Mouse (Mus musculus) duodenum, adult 2 months (tissue): ENCODE data around the gene Foxc2. TPM values are rescaled to one million over a fixed set of nuclear protein-coding genes. Genes with fewer than 3 reads are reported as not detected.

Experiments
- polyA plus RNA-seq: library from polyadenylated mRNA; depleted of rRNA; stranded (reverse); fragments of >200 nt; gene quantifications from 2 replicates; pipeline ENCODE4 v1.2.3, GENCODE M21; 2012; ENCODE audit warnings: low replicate concordance; rRNA removed

Foxc2 gene
- polyA plus RNA-seq, result 0.74 and 0.88 TPM in 2 replicates

GRCm38 (mm10) chr8:121115948-121116347 is at the start of gene Foxc2:
Foxc2 (plus strand) TSS chr8:121116171.

GRCm38 (mm10) chr8:121084210-121084951 is 31.6 kb upstream of the Foxc2 start, which contains the start of gene Foxf1:
Foxf1 (plus strand) TSS chr8:121084386.

GRCm38 (mm10) chr8:121107668-121108656 is 8.0 kb upstream of the Foxc2 start, which contains the start of gene Mthfsd:
Mthfsd (minus strand) TSS chr8:121108392.

GRCm38 (mm10) chr8:121127756-121128375 is 11.9 kb downstream of the Foxc2 start, which contains the start of gene Foxl1:
Foxl1 (plus strand) TSS chr8:121127940.

Other genes with a start within 250 kb of the Foxc2 start
- 40.2 and 42.4 TPM in 2 replicates for gene Foxf1, start 31.8 kb upstream of the Foxc2 start, polyA plus RNA-seq
- 29.9 and 34.6 TPM in 2 replicates for gene Mthfsd, start 7.8 kb upstream of the Foxc2 start, polyA plus RNA-seq
- 3.2 and 8.2 TPM in 2 replicates for gene Foxl1, start 11.8 kb downstream of the Foxc2 start, polyA plus RNA-seq